Mouse (Mus musculus) stomach, embryonic 15.5 days (tissue): ENCODE data around the gene Slc9a3r1. TPM values are rescaled to one million over a fixed set of nuclear protein-coding genes. Genes with fewer than 3 reads are reported as not detected.

Source experiments
- ATAC-seq: fragments of 200-750 bp; cut with Nextera tagmentation; 2 replicates; pipeline ENCODE4 v1.8.0; 2017; ENCODE audit warnings: low read depth, moderate number of reproducible peaks, moderate TSS enrichment; ENCODE audit not compliant: insufficient read depth, low FRiP score
- H3K27ac ChIP-seq: fragments of 300-500 bp; sonication (generic); 2 replicates; pipeline ENCODE4 v1.5.1; 2015; ENCODE audit warnings: mild to moderate bottlenecking, inconsistent platforms
- H3K27me3 ChIP-seq: fragments of 300-500 bp; sonication (generic); replicated peaks from 2 replicates; pipeline ENCODE4 v1.6.1; 2015; ENCODE audit warnings: inconsistent platforms
- H3K36me3 ChIP-seq: fragments of 300-500 bp; sonication (generic); 2 replicates; pipeline ENCODE4 v1.6.1; 2015; ENCODE audit warnings: inconsistent platforms
- H3K4me1 ChIP-seq: fragments of 300-500 bp; sonication (generic); 2 replicates; pipeline ENCODE4 v1.6.1; 2015; ENCODE audit warnings: inconsistent platforms
- H3K4me2 ChIP-seq: fragments of 300-500 bp; sonication (generic); 2 replicates; pipeline ENCODE4 v1.6.1; 2015; ENCODE audit warnings: mild to moderate bottlenecking, inconsistent platforms
- H3K4me3 ChIP-seq: fragments of 300-500 bp; sonication (generic); replicated peaks from 2 replicates; pipeline ENCODE4 v1.5.1; 2015; ENCODE audit warnings: inconsistent platforms
- H3K9ac ChIP-seq: fragments of 300-500 bp; sonication (generic); 2 replicates; pipeline ENCODE4 v1.6.1; 2015; ENCODE audit warnings: inconsistent platforms
- H3K9me3 ChIP-seq: fragments of 300-500 bp; sonication (generic); 2 replicates; pipeline ENCODE4 v1.6.1; 2016; ENCODE audit warnings: inconsistent platforms
- WGBS: fragments of 180-500 bp; shearing (Covaris S2); methylation state at CpG from one replicate; pipeline ENCODE4 v1.1.7; 2015; 5-methylcytosine and 5-hydroxymethylcytosine counted together
- polyA plus RNA-seq: library from polyadenylated mRNA; unstranded; fragments of >200 nt; fragmentation: Nextera tagmentation; extraction: Ambion mirVana; gene quantifications from 2 replicates; pipeline ENCODE4 v1.2.1, GENCODE M21; 2015

Slc9a3r1 gene
- polyA plus RNA-seq, 1 experiment from 2014 or later: 142 TPM

DNA sequence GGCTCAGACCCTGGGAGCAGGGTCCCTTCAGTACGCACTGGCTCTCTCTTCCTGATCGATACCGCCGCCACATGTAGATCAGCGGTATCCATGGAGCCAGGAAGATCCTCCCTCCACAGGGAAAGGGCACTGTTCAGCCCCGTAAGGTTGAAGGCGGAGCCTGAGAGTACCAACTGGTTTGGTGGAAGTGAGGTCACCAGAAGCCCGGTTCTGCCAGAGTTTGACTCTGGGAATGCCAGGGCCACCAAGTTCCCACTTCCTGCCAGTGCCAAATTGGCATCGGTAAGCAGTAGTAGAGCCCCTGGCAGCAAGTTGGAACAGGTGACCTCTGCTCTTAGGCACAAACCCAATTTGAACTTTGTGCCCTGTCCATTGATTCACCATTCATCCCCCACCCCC, 1.8 kb downstream of the Slc9a3r1 start:
- peaks cover 40% of the 10 kb centered on the region for H3K4me1 ChIP-seq
- peak overlapping the region; percentile 91 for H3K4me2 ChIP-seq
- no peaks in the 10 kb centered on the region for H3K27me3 ChIP-seq
- 4% methylated on average over 9 of the region's 9 CpGs for WGBS
- peak overlapping the region; percentile 52; the same call in 1 of the 2 replicates for H3K27ac ChIP-seq
- H3K9ac ChIP-seq: no peak overlapping the region
- no peak for ATAC-seq
- no peaks in the 10 kb centered on the region for H3K36me3 ChIP-seq
- H3K9me3 ChIP-seq: no peaks in the 10 kb centered on the region
- peak overlapping the region; percentile 70 for H3K4me3 ChIP-seq

DNA sequence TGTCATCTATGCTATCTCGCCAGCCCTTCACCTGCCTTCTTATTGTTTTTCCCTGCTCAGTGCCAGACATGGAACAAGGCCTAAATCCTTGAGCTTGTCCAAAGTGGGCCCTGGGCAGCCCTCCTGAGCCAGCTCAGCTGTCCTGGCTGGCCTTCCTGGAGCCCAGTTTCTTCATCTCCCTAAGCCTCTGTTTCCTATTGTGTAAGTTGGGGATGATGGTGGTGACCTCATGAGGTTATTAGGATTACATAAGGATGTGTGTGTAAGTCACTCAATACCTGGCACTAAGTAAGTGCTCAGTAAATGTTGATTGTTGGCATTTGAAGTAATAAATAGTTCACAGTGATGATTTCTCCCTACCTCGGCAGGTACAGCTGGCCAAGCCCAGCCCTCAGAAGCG, 3.6 kb downstream of the Slc9a3r1 start:
- Histone ChIP-seq H3K9me3 (no peaks in the 10 kb centered on the region), H3K36me3 (no peaks in the 10 kb centered on the region), H3K4me1 (peaks cover 36% of the 10 kb centered on the region), H3K27ac (no peak overlapping the region), H3K9ac (no peak overlapping the region), H3K27me3 (no peaks in the 10 kb centered on the region), H3K4me2 (no peak overlapping the region), H3K4me3 (no peak overlapping the region)
- ATAC-seq: no peak
- WGBS: 76% methylated on average over 3 of the region's 3 CpGs

DNA sequence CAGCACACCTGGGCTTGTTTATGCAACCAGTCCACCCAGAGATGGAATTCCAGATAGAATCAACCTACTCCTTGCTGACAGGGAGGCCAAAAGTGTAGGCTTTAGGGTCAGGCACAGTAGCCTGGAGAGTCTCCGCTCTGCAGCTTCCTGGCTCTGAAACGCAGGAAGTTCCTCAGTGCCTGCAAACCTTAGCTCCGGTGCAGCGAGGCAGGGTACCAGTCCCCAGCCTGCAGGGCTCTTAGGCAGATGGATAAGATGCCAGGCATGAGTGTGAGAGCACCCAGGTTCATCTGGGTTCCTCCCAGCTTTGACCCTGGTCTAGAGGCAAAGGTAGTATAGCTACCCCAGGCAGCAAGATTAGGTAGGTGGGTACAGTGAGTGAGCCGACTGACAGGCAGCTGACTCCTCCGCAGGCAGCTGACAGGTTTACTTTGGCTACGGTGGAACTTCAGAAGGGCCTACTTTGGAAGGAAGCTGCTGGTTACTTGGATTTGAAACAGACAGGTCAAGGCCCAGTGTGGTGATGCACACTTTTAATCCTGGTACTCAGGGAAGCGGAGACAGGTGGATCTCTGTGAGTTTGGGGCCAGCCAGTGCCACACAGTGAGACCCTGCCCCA, 4.6 kb downstream of the Slc9a3r1 start:
- Histone ChIP-seq H3K4me3 (no peak overlapping the region), H3K27me3 (no peaks in the 10 kb centered on the region), H3K36me3 (no peaks in the 10 kb centered on the region), H3K4me2 (no peak overlapping the region), H3K27ac (no peak overlapping the region), H3K9me3 (no peaks in the 10 kb centered on the region), H3K4me1 (peaks cover 36% of the 10 kb centered on the region), H3K9ac (no peak overlapping the region)
- 68% methylated on average over 8 of the region's 8 CpGs for WGBS
- no peak for ATAC-seq

DNA sequence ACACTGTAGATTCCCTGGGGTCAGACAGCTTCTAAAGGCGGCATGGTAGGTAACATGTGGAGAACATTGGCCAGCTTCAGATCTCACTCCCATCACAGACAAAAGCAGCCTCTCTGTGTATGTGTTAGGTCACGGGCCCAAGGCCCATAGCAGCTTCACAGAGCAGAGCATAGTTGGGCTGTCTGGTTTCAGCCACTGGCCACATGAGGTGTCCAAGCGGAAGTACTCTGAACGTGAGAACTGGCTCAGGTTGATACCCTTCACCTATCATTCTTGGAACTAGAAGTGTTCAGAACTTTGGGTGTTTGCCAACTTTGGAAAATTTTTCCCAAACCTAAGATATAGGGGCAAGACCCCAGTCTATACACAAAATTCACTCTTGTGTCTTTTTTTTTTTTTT, 6.3 kb downstream of the Slc9a3r1 start:
- no peaks in the 10 kb centered on the region for H3K9me3 ChIP-seq
- no peak for ATAC-seq

DNA sequence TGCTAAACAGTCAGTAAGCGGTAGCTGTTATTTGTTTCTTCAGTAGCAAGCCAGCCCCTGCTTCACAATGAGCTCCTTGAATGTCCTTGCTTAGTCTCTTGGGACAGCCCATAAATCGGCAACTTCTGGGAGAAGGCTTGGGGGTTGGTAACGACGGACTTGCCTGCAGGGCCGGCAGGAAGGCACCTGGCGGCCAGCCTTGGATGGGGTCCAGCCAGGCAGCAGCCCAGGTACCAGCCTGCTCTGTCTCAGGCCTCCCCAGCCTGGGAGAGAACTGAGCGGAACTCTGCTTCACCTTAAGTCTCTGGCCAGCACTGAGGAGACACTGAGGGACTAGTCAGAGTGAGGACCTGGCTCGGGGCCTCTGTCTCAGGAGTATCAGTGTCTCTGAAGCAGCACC, 8.0 kb downstream of the Slc9a3r1 start:
- ATAC-seq: no peak; the same call in 1 of the 2 replicates
- H3K9ac ChIP-seq: no peak overlapping the region
- peaks cover 47% of the 10 kb centered on the region for H3K4me1 ChIP-seq
- 45% methylated on average over 8 of the region's 8 CpGs for WGBS
- H3K4me3 ChIP-seq: no peak overlapping the region
- H3K27ac ChIP-seq: no peak overlapping the region
- no peaks in the 10 kb centered on the region for H3K9me3 ChIP-seq
- no peaks in the 10 kb centered on the region for H3K27me3 ChIP-seq
- no peak overlapping the region for H3K4me2 ChIP-seq
- H3K36me3 ChIP-seq: no peaks in the 10 kb centered on the region

More for the DNA sequence above, 6.3 kb downstream of the Slc9a3r1 start:
- WGBS: 83% methylated on average over 4 of the region's 4 CpGs
- Histone ChIP-seq H3K36me3 (no peaks in the 10 kb centered on the region), H3K4me2 (no peak overlapping the region), H3K4me1 (peaks cover 43% of the 10 kb centered on the region), H3K9ac (no peak overlapping the region), H3K27ac (no peak overlapping the region), H3K27me3 (no peaks in the 10 kb centered on the region), H3K4me3 (no peak overlapping the region)

DNA sequence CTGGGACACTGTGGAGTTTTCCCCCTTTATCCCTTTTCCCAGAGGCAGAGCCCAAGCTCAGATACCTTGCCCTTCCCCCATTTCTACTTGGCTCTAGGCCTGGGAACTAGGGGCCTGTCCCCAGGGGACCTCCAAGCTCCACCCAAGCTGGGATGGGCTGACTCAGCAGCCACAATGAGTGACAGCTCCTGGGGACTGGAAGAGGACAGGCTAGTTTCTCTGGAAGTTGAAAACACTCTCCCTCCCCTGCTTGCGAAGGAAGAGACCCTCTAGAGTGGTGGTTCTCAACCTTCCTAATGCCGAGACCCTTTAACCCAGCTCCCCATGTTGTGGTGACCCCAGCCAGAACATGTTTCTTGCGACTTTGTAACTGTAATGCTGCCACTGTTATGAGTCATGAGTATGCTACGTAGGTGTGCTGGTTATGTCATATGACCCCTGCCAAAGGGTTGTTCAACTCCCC, 9.7 kb downstream of the Slc9a3r1 start:
- H3K27me3 ChIP-seq: no peaks in the 10 kb centered on the region
- peaks cover 64% of the 10 kb centered on the region for H3K4me1 ChIP-seq
- peak overlapping the region; percentile 88 for H3K27ac ChIP-seq
- H3K36me3 ChIP-seq: no peaks in the 10 kb centered on the region
- no peak overlapping the region for H3K4me3 ChIP-seq
- WGBS: 35% methylated on average over 4 of the region's 4 CpGs
- peak; percentile 59 for ATAC-seq
- H3K4me2 ChIP-seq: peak overlapping the region; percentile 41; the same call in 1 of the 2 replicates
- H3K9me3 ChIP-seq: no peaks in the 10 kb centered on the region
- no peak overlapping the region for H3K9ac ChIP-seq

DNA sequence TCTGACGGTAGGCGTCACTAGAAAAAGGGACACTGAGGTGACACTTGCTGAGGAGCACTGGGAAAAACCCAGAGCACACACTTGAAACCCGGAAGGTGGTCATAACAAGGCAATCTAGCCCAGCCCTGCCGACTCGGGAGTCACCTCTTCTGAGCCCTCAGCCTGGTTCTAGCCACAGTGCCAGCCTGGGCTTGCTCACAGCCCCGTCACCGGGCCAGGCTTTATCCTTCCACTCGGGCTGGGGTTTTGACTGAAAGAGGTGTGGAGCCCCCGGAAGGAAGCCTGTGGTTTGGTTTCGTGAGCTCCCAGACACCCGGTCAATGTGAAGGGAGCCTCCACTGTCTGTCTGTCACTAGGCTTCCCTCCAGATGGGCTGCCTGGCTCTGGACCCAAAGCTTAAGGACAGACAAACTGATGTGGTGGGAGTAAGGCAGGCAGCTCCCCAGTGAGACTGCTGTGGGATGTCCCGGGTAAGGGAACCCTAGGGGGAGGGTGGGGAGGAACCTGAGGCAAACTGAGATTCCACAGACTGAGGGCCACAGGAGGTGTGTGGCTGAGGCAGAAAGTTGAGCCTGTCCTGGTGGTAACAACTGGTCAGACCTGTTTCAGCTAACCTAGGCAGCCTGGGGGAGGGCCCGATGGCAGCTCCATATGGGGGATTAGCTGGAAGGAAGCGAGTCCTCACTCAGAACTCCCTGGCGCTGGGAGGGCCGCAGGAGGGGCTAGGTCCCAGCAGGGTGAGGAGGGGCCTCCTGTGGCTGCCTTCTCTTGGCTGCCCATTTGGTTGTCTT, 10.6 kb downstream of the Slc9a3r1 start:
- 25% methylated on average over 16 of the region's 16 CpGs for WGBS
- peak; percentile 71 for ATAC-seq
- H3K27me3 ChIP-seq: no peaks in the 10 kb centered on the region

DNA sequence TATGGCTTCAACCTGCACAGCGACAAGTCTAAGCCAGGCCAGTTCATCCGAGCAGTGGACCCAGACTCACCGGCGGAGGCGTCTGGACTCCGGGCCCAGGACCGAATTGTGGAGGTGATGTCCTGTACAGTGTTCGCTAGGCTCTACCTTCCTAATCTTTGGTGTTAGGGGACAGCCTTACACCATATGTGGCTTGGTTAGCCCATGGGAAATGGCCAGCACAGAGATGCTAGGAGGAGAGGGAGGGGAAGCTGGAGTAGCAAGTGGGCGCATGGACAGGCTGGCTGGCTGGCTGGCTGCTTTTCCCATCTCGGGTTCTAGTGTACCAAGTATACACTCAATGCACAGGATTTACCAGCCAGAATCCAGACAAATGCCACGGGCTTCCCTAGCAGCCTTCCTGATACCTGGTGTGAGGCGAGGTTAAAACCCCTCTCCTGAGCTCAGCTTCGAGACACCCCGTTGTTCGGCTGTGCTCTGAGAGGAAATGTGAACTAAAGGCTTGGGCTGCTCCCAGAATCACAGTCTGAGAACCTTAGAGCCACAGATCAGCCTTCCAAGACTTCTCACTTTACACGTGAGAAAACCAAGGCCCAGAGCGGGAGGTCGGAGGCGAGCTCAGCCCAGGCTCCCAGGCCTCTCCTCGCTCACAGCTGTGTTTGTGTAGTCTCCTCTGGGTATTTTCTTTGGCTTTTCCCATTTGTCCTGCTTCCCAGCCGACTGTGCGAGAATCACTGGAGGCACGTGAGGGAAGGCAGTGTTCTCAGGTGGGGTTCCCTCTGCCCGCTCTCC, 13.5 kb downstream of the Slc9a3r1 start:
- Histone ChIP-seq H3K4me3 (no peak overlapping the region), H3K36me3 (no peaks in the 10 kb centered on the region), H3K4me2 (peak overlapping the region; percentile 34), H3K4me1 (peaks cover 71% of the 10 kb centered on the region), H3K27ac (peak overlapping the region; percentile 63), H3K27me3 (no peaks in the 10 kb centered on the region), H3K9me3 (no peaks in the 10 kb centered on the region), H3K9ac (no peak overlapping the region)
- WGBS: 62% methylated on average over 24 of the region's 24 CpGs
- ATAC-seq: no peak

More for the DNA sequence above, 10.6 kb downstream of the Slc9a3r1 start:
- no peaks in the 10 kb centered on the region for H3K36me3 ChIP-seq
- H3K9ac ChIP-seq: no peak overlapping the region
- H3K9me3 ChIP-seq: no peaks in the 10 kb centered on the region
- no peak overlapping the region for H3K4me3 ChIP-seq
- peak overlapping the region; percentile 41 for H3K4me2 ChIP-seq
- H3K27ac ChIP-seq: peak overlapping the region; percentile 88
- peaks cover 68% of the 10 kb centered on the region for H3K4me1 ChIP-seq

DNA sequence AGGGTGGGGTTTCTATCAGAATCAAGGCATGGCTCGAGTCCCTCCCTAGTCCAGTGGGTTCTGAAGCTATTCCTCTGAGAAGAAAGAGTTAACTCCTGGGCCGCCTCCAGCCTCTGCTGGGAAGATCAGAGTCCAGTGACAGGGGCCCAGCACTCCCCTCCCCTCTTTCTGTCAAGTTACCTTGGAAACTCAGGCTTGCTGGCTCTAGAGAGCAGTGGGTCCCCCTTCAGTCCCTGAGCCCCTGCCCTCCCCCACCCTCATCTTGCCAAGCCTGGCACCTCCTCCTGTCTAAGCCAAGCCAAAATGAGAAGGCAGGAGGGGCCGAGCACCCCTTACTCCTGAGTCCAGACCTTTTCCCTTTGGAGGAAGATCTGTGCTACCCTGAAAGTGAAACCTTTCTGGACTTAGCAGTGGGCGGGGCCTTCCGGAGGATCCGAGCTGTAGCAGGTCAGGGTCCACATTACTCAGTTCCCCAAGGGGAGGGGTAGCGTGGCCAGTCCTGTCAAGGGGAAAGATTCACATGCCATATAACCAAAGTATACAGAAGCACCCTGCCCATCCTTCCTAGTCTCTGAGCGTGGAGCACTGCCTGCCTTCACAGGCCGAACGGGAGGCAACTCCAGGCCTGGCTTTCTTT, 14.5 kb downstream of the Slc9a3r1 start:
- no peak overlapping the region for H3K4me3 ChIP-seq

DNA sequence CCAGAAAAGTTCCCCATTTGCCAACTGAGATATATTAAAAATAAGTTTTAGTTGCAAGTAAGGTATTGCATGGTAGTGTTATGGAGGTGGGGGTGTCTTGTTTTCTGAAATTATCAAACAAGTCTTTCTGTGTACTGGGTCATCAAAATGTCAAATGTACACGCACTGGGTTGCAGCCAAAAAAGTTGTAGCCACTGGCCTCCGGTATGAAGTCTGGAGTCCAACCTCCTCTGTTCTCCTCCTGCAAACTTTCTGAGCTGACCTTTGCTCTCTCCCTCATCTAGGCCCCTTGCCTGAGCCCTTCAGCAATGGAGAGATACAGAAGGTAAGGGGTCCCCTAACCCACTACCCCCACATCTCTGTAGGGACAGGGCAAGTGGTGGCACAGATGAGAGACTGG, 15.6 kb downstream of the Slc9a3r1 start:
- H3K9me3 ChIP-seq: no peaks in the 10 kb centered on the region
- WGBS: 63% methylated on average over 2 of the region's 2 CpGs
- 0 out of 2 replicates have a peak overlapping the region, but pooled peaks have one; percentile 6 for H3K4me2 ChIP-seq
- H3K9ac ChIP-seq: no peak overlapping the region
- H3K27ac ChIP-seq: no peak overlapping the region
- H3K4me1 ChIP-seq: peaks cover 49% of the 10 kb centered on the region
- ATAC-seq: no peak
- no peak overlapping the region for H3K4me3 ChIP-seq
- no peaks in the 10 kb centered on the region for H3K36me3 ChIP-seq
- H3K27me3 ChIP-seq: no peaks in the 10 kb centered on the region

More for the DNA sequence above, 14.5 kb downstream of the Slc9a3r1 start:
- H3K27me3 ChIP-seq: no peaks in the 10 kb centered on the region
- no peak overlapping the region for H3K9ac ChIP-seq
- no peaks in the 10 kb centered on the region for H3K9me3 ChIP-seq
- H3K27ac ChIP-seq: peak overlapping the region; percentile 63
- 20% methylated on average over 10 of the region's 10 CpGs for WGBS
- peaks cover 60% of the 10 kb centered on the region for H3K4me1 ChIP-seq
- peak; percentile 52; the same call in 1 of the 2 replicates for ATAC-seq
- H3K36me3 ChIP-seq: no peaks in the 10 kb centered on the region
- H3K4me2 ChIP-seq: peak overlapping the region; percentile 34

DNA sequence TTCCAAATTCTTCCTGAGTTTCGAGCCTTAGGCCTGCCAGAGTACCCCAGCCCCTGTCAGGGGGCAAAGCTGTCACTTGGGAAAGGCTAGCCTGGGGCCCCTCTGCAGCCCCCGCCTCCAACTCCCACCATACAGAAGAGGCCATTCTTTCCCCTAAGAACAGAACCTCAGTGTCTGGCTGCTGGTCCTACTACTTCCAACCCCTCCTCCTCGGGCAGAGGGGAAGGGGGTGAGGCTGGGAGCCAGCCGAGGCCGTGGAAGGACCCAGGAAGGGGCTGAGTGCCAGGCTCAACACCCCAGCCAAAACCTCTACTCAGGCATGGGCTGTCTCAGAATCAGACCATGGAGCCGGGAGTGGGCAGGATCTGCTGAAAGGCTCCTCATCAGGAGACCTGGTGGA, 16.1 kb downstream of the Slc9a3r1 start:
- Histone ChIP-seq H3K9me3 (no peaks in the 10 kb centered on the region), H3K27ac (no peak overlapping the region), H3K4me3 (no peak overlapping the region), H3K9ac (no peak overlapping the region), H3K4me2 (0 out of 2 replicates have a peak overlapping the region, but pooled peaks have one; percentile 6), H3K4me1 (peaks cover 45% of the 10 kb centered on the region), H3K36me3 (no peaks in the 10 kb centered on the region), H3K27me3 (no peaks in the 10 kb centered on the region)
- 63% methylated on average over 6 of the region's 6 CpGs for WGBS
- ATAC-seq: no peak
